8 mouse cellular contexts compared by ENCODE assay signal in genomic region chr3:121290681-121291080, GRCm38 (mm10). TPM values are rescaled to one million over a fixed set of nuclear protein-coding genes. Genes with fewer than 3 reads are reported as not detected.
DNase-seq lines count a peak whose midpoint lies in the region; ATAC-seq lines count a peak whose summit lies in the region.

No protein-coding gene starts in this region.

- 0 out of 2 replicates have a peak overlapping the region, but pooled peaks have one; percentile 60 for H3K4me3 ChIP-seq in forebrain, embryonic 14.5 days (ENCODE audit: low read depth, low read length)
- H3K4me3 ChIP-seq in liver, embryonic 11.5 days (ENCODE audit: low read depth, low read length) = peak overlapping the region; percentile 73

- no peaks in the 10 kb centered on the region for H3K36me3 ChIP-seq in forebrain, embryonic 14.5 days (ENCODE audit: control insufficient read depth, insufficient read depth, low read length)
- no peaks in the 10 kb centered on the region for H3K36me3 ChIP-seq in liver, embryonic 11.5 days (ENCODE audit: control insufficient read depth, insufficient read depth, low read length)

- no peaks in the 10 kb centered on the region for H3K27me3 ChIP-seq in forebrain, embryonic 14.5 days (replicated peaks; ENCODE audit: control insufficient read depth, insufficient read depth, low read length)
- H3K27me3 ChIP-seq in liver, embryonic 11.5 days (replicated peaks; ENCODE audit: control insufficient read depth, insufficient read depth, low read length) = no peaks in the 10 kb centered on the region

- ATAC-seq in forebrain, embryonic 14.5 days = no peak
- no peak for ATAC-seq in liver, embryonic 11.5 days (replicated peaks; ENCODE audit: low FRiP score)

- peak overlapping the region; percentile 63 for H3K4me2 ChIP-seq in forebrain, embryonic 14.5 days (ENCODE audit: low read length)
- H3K4me2 ChIP-seq in liver, embryonic 11.5 days = peak overlapping the region; percentile 66

- WGBS in forebrain, embryonic 14.5 days = 81% methylated on average over 8 of the region's 8 CpGs
- 75% methylated on average over 8 of the region's 8 CpGs for WGBS in liver, embryonic 11.5 days

- H3K9me3 ChIP-seq in forebrain, embryonic 14.5 days (replicated peaks; ENCODE audit: control insufficient read depth, low read length) = no peaks in the 10 kb centered on the region
- H3K9me3 ChIP-seq in liver, embryonic 11.5 days (ENCODE audit: control insufficient read depth, low read length) = no peaks in the 10 kb centered on the region

- H3K9ac ChIP-seq in forebrain, embryonic 14.5 days (ENCODE audit: low read length) = peak overlapping the region; percentile 70; the same call in 1 of the 2 replicates
- peak overlapping the region; percentile 62 for H3K9ac ChIP-seq in liver, embryonic 11.5 days (ENCODE audit: low read depth, low read length)

- H3K27ac ChIP-seq in forebrain, embryonic 14.5 days (ENCODE audit: low read depth, low read length) = peak overlapping the region; percentile 48; the same call in 1 of the 2 replicates
- peak overlapping the region; percentile 88; the same call in 1 of the 2 replicates for H3K27ac ChIP-seq in liver, embryonic 11.5 days (ENCODE audit: low read depth, low read length)

- H3K4me1 ChIP-seq in forebrain, embryonic 14.5 days (ENCODE audit: control insufficient read depth, insufficient read depth, low read length) = 0 out of 2 replicates have a peak, but pooled peaks cover 5% of the 10 kb centered on the region
- H3K4me1 ChIP-seq in liver, embryonic 11.5 days (replicated peaks; ENCODE audit: control insufficient read depth, insufficient read depth, low read length) = peaks cover 12% of the 10 kb centered on the region

- peak; percentile 47 for DNase-seq in cerebellum, adult 9-11 months
- DNase-seq in cerebellum, adult 11 months = no peak
- DNase-seq in 3T3-L1 (ENCODE audit: low read depth, low spot score) = peak; percentile 9
- no peak for DNase-seq in forebrain, embryonic 14.5 days (ENCODE audit: low spot score)
- DNase-seq in liver, embryonic 11.5 days (ENCODE audit: low spot score) = no peak
- DNase-seq in urinary bladder, postnatal 4 days (ENCODE audit: low spot score in 2 of 2) = no peak
- no peak for DNase-seq in layer of hippocampus, adult 11-12 months (ENCODE audit: low spot score)
- DNase-seq in T-cell, adult 2 months (ENCODE audit: low spot score) = no peak

RNA-seq across cellular contexts. Expression of gene Alg14, which starts 0.9 kb away (rescaled TPM):
- 40.9 and 46.6 TPM in 2 replicates for polyA plus RNA-seq in forebrain, embryonic 14.5 days (2014; fragmentation: Nextera tagmentation; extraction: Ambion mirVana)
- 23.3 and 26.4 TPM in 2 replicates for polyA plus RNA-seq in liver, embryonic 11.5 days (2014; fragmentation: Nextera tagmentation; extraction: Ambion mirVana)

RNA-seq across cellular contexts. Expression of gene Tmem56, which starts 7.8 kb away (rescaled TPM):
- 2.5 and 3.8 TPM in 2 replicates for polyA plus RNA-seq in forebrain, embryonic 14.5 days (2014; fragmentation: Nextera tagmentation; extraction: Ambion mirVana)
- polyA plus RNA-seq in liver, embryonic 11.5 days (2014; fragmentation: Nextera tagmentation; extraction: Ambion mirVana) = 31.2 and 36.9 TPM in 2 replicates

Comparison
In these comparisons a context has a peak if more than half of its experiments do, and no peak if none do; other contexts are left out.
1. DNase-seq: peak in cerebellum, adult 9-11 months (single experiment) and 3T3-L1 (single experiment); none in cerebellum, adult 11 months (single experiment), forebrain, embryonic 14.5 days (single experiment), liver, embryonic 11.5 days (single experiment), urinary bladder, postnatal 4 days (0 of 2), layer of hippocampus, adult 11-12 months (single experiment) and T-cell, adult 2 months (single experiment).